Mouse (Mus musculus) MN1 (cell line): Measurements from ENCODE around the gene Mical3.
A peak's percentile ranks its signal among the peaks of the same experiment; 100 is the strongest.

Source experiments
- DNase-seq: peaks from one replicate; pipeline ENCODE4 v3.0.0-alpha.2; 2016; ENCODE audit warnings: low spot score

The Mical3 gene

GRCm38 (mm10) chr6:120901776-120902645 is 228.8 kb downstream of the Mical3 start:
- no peak for DNase-seq

- DNase-seq: peak; percentile 71
These were observed 232.5 kb downstream of the Mical3 start for GRCm38 (mm10) chr6:120898188-120898833.

- DNase-seq: no peak
These were observed 236.3 kb downstream of the Mical3 start for GRCm38 (mm10) chr6:120894524-120894923.

- DNase-seq: no peak
These were observed 236.7 kb downstream of the Mical3 start for GRCm38 (mm10) chr6:120894089-120894488.

- no peak for DNase-seq
These were observed 244.1 kb downstream of the Mical3 start for GRCm38 (mm10) chr6:120886696-120887095.

DNA sequence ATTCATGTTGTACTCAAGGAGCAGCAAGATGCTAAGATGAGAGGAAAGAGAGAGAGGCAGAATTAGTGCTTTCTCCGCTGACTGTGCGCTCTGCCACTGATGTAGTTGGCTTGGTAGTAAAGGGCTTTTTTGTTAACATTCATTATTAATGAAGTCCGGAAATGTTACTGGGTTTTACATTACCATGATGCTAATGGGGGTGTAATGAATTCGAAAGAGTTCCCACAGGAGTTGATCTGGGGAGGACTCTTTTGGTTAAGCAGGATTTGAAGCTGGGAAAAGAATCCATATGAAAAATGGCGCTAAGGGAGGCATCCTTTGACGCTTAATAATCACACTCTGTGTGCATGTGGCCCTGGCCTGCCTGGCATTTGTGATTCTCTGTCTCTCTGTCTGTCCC is 246.4 kb downstream of the Mical3 start:
- no peak for DNase-seq
